Mouse (Mus musculus) left cerebral cortex, postnatal 25 days (tissue): ENCODE data around the gene Gm21834. TPM values are rescaled to one million over a fixed set of nuclear protein-coding genes. Genes with fewer than 3 reads are reported as not detected.

Experiments
- DNase-seq, 2 experiments: peaks; one replicate each; pipeline ENCODE4 v3.0.0; 2022; ENCODE audit warnings: low spot score in 2 of 2, mixed read lengths in 1 of 2
- intact Hi-C: fragments of 180-260 bp; cut with DNase I; formaldehyde crosslinking; loops from one replicate; pipeline ENCODE4 v1.15.1; 2025
- total RNA-seq, 2 experiments: library from RNA; stranded (reverse); gene quantifications; 2 replicates each; pipeline ENCODE4 v1.2.3; 2021

Gm21834 gene
- not detected for total RNA-seq

- no peak for DNase-seq
- intact Hi-C loops, result no loop called here
These were observed at the start of gene Gm21834 for GRCm38 (mm10) chr17:57742119-57742518. Gm21834 (minus strand) TSS chr17:57742219.

GRCm38 (mm10) chr17:57788161-57788799 is 46.3 kb upstream of the Gm21834 start:
- intact Hi-C loops, result no loop called here
- no peak for DNase-seq

GRCm38 (mm10) chr17:57770904-57771303 is 28.9 kb upstream of the Gm21834 start:
- DNase-seq, result peak; percentile 45 to 73
- intact Hi-C loops, result loop anchor here (2.0 to 10.0 kb wide), 4 partner anchors 816 to 1138 kb away; no protein-coding TSS in a partner anchor

GRCm38 (mm10) chr17:57768622-57769610 is 26.9 kb upstream of the Gm21834 start, which contains the start of gene Cntnap5c:
Cntnap5c (plus strand) TSS chr17:57769570.
- intact Hi-C loops, result no loop called here
- DNase-seq, result peak in 1 of 2 experiments; percentile 45

GRCm38 (mm10) chr17:57767306-57767705 is 25.3 kb upstream of the Gm21834 start:
- intact Hi-C loops, result no loop called here
- peak in 1 of 2 experiments; percentile 4 for DNase-seq

GRCm38 (mm10) chr17:57758033-57758432 is 16.0 kb upstream of the Gm21834 start:
- no peak for DNase-seq
- intact Hi-C loops, result no loop called here

GRCm38 (mm10) chr17:57694791-57695190 is 47.2 kb downstream of the Gm21834 start:
- intact Hi-C loops, result no loop called here
- peak; percentile 62 to 74 for DNase-seq

Other genes starting within 250 kb of the Gm21834 start
- under 1 TPM; 0.07 to 0.11 TPM for gene Vmn2r120, start 196.7 kb downstream of the Gm21834 start, total RNA-seq
- gene Cntnap5c, start 27.4 kb upstream of the Gm21834 start, total RNA-seq, result 1 to 10 TPM; 7.3 to 8.9 TPM